Mouse (Mus musculus) neural tube, embryonic 15.5 days (tissue): ENCODE results near the gene Rgs9. TPM values are rescaled to one million over a fixed set of nuclear protein-coding genes. Genes with fewer than 3 reads are reported as not detected.

Experiments used
- ATAC-seq: fragments of 200-750 bp; cut with Nextera tagmentation; 2 replicates; pipeline ENCODE4 v1.8.0; 2017; ENCODE audit warnings: mild to moderate bottlenecking, moderate TSS enrichment, moderate library complexity; ENCODE audit not compliant: low FRiP score
- H3K27ac ChIP-seq: fragments of 300-500 bp; sonication (generic); replicated peaks from 2 replicates; pipeline ENCODE4 v1.5.1; 2015; ENCODE audit warnings: mild to moderate bottlenecking, inconsistent platforms
- H3K27me3 ChIP-seq: fragments of 300-500 bp; sonication (generic); replicated peaks from 2 replicates; pipeline ENCODE4 v1.6.1; 2015; ENCODE audit warnings: inconsistent platforms
- H3K36me3 ChIP-seq: fragments of 300-500 bp; sonication (generic); 2 replicates; pipeline ENCODE4 v1.6.1; 2015; ENCODE audit warnings: inconsistent platforms
- H3K4me1 ChIP-seq: fragments of 300-500 bp; sonication (generic); 2 replicates; pipeline ENCODE4 v1.6.1; 2015; ENCODE audit warnings: inconsistent platforms
- H3K4me2 ChIP-seq: fragments of 300-500 bp; sonication (generic); 2 replicates; pipeline ENCODE4 v1.6.1; 2015; ENCODE audit warnings: inconsistent platforms, mild to moderate bottlenecking, moderate library complexity
- H3K4me3 ChIP-seq: fragments of 300-500 bp; sonication (generic); replicated peaks from 2 replicates; pipeline ENCODE4 v1.5.1; 2015; ENCODE audit warnings: mild to moderate bottlenecking, inconsistent platforms
- H3K9ac ChIP-seq: fragments of 300-500 bp; sonication (generic); replicated peaks from 2 replicates; pipeline ENCODE4 v1.6.1; 2015; ENCODE audit warnings: mild to moderate bottlenecking, inconsistent platforms
- H3K9me3 ChIP-seq: fragments of 300-500 bp; sonication (generic); replicated peaks from 2 replicates; pipeline ENCODE4 v1.6.1; 2016; ENCODE audit warnings: inconsistent platforms
- WGBS: fragments of 180-500 bp; shearing (Covaris S2); methylation state at CpG from one replicate; pipeline ENCODE4 v1.1.7; 2015; ENCODE audit warnings: mixed read lengths; 5-methylcytosine and 5-hydroxymethylcytosine counted together
- polyA plus RNA-seq: library from polyadenylated mRNA; unstranded; fragments of >200 nt; fragmentation: Nextera tagmentation; extraction: Ambion mirVana; gene quantifications from 2 replicates; pipeline ENCODE4 v1.2.1, GENCODE M21; 2015

Gene Rgs9
- polyA plus RNA-seq, 1 experiment from 2014 or later = 12.3 TPM

DNA sequence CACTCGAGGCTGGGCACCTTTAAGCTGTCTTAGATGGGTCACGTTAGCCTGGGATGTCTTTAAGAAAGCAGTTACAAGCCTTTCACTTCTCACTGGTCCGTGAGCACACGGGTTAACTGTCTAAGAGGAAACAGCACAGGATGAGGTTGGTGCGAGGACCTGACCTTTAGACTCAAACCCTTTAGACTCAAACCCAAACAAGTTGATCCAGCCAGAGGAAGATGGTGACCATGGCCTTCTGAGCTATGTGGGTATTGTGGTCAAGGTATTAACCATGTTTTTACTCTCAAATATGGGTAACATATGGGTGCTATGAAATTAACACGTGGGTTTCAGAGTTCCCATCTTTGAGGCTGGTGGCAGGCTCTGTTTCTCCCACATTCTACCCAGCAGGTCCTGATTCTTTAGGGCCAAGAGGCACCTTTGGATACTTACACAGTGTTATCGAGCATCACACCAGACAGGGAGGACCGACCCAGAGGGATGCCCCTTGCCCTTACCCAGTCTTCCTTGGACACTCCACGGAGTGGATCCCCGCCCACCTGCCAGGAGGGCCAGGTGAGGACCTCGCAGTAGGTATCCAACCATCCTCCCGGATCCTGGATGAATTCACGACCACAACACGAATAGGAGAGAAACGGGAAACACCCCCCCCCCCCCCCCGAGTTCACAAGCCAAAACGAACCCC lies 32.9 kb upstream of the Rgs9 start:
- Histone ChIP-seq H3K4me3 (peak overlapping the region; percentile 21), H3K27me3 (no peaks in the 10 kb centered on the region), H3K4me2 (peak overlapping the region; percentile 52), H3K4me1 (peaks cover 29% of the 10 kb centered on the region), H3K27ac (no peak overlapping the region), H3K36me3 (no peaks in the 10 kb centered on the region), H3K9ac (no peak overlapping the region), H3K9me3 (no peaks in the 10 kb centered on the region)
- ATAC-seq = 0 out of 2 replicates have a peak, but pooled peaks have one; percentile 18
- WGBS = 37% methylated on average over 17 of the region's 17 CpGs

- peaks cover 29% of the 10 kb centered on the region for H3K4me1 ChIP-seq
- 36% methylated on average over 4 of the region's 4 CpGs for WGBS
- H3K36me3 ChIP-seq = no peaks in the 10 kb centered on the region
- no peak overlapping the region for H3K4me2 ChIP-seq
- no peaks in the 10 kb centered on the region for H3K9me3 ChIP-seq
- H3K27ac ChIP-seq = no peak overlapping the region
- no peak overlapping the region for H3K9ac ChIP-seq
- H3K27me3 ChIP-seq = no peaks in the 10 kb centered on the region
- no peak for ATAC-seq
- H3K4me3 ChIP-seq = no peak overlapping the region
These were observed 31.4 kb upstream of the Rgs9 start for GRCm38 (mm10) chr11:109329331-109329730.

DNA sequence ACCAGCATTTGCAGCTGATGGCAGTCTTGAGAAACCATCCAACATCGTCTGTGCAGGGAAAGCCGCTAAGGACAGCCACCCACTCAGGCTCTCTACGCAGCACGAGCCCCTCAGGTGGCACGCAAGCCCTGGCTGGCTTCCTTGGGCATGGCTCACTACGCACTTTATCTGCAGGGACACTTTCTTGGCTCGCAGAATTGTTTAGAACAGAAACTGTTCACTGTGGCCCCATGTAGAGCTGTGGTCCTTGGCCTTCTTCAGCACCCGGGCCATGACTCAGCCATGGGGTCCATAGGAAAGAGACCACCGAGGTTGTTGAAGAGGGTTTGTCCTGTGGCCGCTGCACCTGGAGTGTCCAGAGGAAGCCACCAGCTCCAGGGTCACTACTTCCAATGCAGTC lies 30.0 kb upstream of the Rgs9 start:
- peak overlapping the region; percentile 33 for H3K27ac ChIP-seq
- H3K4me3 ChIP-seq = no peak overlapping the region
- H3K4me2 ChIP-seq = no peak overlapping the region
- peaks cover 29% of the 10 kb centered on the region for H3K4me1 ChIP-seq
- H3K9me3 ChIP-seq = no peaks in the 10 kb centered on the region
- H3K9ac ChIP-seq = no peak overlapping the region
- ATAC-seq = no peak
- no peaks in the 10 kb centered on the region for H3K36me3 ChIP-seq
- WGBS = 81% methylated on average over 10 of the region's 10 CpGs
- no peaks in the 10 kb centered on the region for H3K27me3 ChIP-seq

DNA sequence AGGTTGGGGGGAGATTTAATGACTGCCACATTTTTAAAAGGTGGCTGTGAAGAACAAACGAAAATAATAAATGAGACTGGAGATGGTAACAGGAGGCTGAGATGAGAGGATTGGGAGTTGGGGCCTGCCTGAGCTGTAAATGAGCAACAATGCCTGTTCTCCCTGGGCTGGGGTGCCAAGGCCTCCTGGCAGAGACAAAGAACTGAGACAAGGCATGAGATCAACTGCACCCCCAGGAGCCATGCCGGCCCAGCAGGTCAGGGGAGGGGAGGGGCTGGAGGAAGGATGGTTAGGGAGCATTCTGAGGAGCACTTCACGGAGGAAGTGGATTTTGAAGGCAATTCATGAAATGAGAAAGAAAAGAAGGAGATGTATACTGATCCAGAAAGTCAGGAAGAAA lies 29.5 kb upstream of the Rgs9 start:
- no peak for ATAC-seq
- Histone ChIP-seq H3K9me3 (no peaks in the 10 kb centered on the region), H3K27me3 (no peaks in the 10 kb centered on the region), H3K27ac (peak overlapping the region; percentile 33), H3K4me1 (peaks cover 29% of the 10 kb centered on the region), H3K36me3 (no peaks in the 10 kb centered on the region), H3K4me2 (no peak overlapping the region), H3K4me3 (no peak overlapping the region), H3K9ac (no peak overlapping the region)
- WGBS = 15% methylated on average over 3 of the region's 3 CpGs

DNA sequence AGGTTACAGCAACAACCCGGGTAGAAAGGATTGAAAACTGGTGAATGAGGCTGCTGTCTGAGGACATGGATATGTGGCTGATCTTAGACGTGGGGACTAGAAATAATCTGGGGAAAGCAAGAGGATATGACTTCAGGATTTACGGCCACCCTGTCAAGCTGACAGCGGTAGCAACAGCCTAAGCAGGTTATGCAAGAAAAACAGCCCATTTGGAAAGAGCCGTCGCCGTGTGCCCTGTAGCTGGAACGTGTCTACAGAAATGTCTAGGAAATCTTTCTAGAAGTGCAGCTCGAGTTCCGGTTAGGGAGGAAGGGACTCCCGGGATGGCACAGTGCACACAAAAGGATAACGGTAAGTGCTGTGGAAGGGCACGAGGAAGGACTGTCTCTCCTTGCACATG lies 28.3 kb upstream of the Rgs9 start:
- Histone ChIP-seq H3K36me3 (no peaks in the 10 kb centered on the region), H3K9ac (no peak overlapping the region), H3K27ac (peak overlapping the region; percentile 33; the same call in 1 of the 2 replicates), H3K9me3 (no peaks in the 10 kb centered on the region), H3K4me3 (no peak overlapping the region), H3K4me2 (no peak overlapping the region), H3K27me3 (no peaks in the 10 kb centered on the region), H3K4me1 (peaks cover 25% of the 10 kb centered on the region)
- ATAC-seq = no peak
- WGBS = 72% methylated on average over 13 of the region's 13 CpGs

GRCm38 (mm10) chr11:109320361-109320933 lies 22.5 kb upstream of the Rgs9 start:
- H3K4me1 ChIP-seq = peaks cover 8% of the 10 kb centered on the region
- H3K27ac ChIP-seq = peak overlapping the region; percentile 54
- peaks cover 1% of the 10 kb centered on the region; the same call in 1 of the 2 replicates for H3K27me3 ChIP-seq
- no peak overlapping the region for H3K9ac ChIP-seq
- WGBS = 30% methylated on average over 8 of the region's 8 CpGs
- no peak overlapping the region for H3K4me3 ChIP-seq
- no peaks in the 10 kb centered on the region for H3K36me3 ChIP-seq
- no peak overlapping the region for H3K4me2 ChIP-seq
- no peaks in the 10 kb centered on the region for H3K9me3 ChIP-seq
- peak; percentile 89 for ATAC-seq

DNA sequence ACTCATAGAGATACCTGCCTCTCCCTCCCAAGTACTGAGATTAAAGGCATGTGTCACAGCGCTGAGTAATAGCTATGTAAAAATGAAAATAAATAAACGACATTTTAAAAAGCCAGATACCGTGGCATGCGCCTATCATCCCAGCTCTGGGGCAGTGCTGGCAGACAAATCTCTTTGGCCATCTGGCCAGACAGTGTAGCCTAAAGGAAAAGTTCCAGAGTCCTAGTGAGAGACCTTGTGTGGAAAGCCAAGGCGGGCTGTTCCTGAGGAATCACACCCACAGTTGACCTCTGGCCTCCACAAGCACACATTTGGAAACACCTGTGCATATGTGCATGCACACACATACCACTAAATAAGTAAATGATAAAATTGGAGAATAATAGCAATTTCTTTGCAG lies 22.0 kb upstream of the Rgs9 start:
- peak overlapping the region; percentile 54 for H3K27ac ChIP-seq
- H3K36me3 ChIP-seq = no peaks in the 10 kb centered on the region
- 85% methylated on average over 5 of the region's 5 CpGs for WGBS
- H3K9me3 ChIP-seq = no peaks in the 10 kb centered on the region
- peaks cover 8% of the 10 kb centered on the region for H3K4me1 ChIP-seq
- no peak overlapping the region for H3K4me3 ChIP-seq
- H3K9ac ChIP-seq = no peak overlapping the region
- no peak overlapping the region for H3K4me2 ChIP-seq
- H3K27me3 ChIP-seq = peaks cover 6% of the 10 kb centered on the region
- peak; percentile 61; the same call in 1 of the 2 replicates for ATAC-seq

- no peak for ATAC-seq
- H3K4me3 ChIP-seq = no peak overlapping the region
- no peak overlapping the region for H3K4me2 ChIP-seq
- H3K27ac ChIP-seq = peak overlapping the region; percentile 54; the same call in 1 of the 2 replicates
- peaks cover 8% of the 10 kb centered on the region for H3K4me1 ChIP-seq
- peaks cover 7% of the 10 kb centered on the region for H3K27me3 ChIP-seq
- no peaks in the 10 kb centered on the region for H3K36me3 ChIP-seq
- H3K9ac ChIP-seq = no peak overlapping the region
- no peaks in the 10 kb centered on the region for H3K9me3 ChIP-seq
- WGBS = 95% methylated on average over 4 of the region's 4 CpGs
These were observed 21.5 kb upstream of the Rgs9 start for GRCm38 (mm10) chr11:109319471-109319870.

GRCm38 (mm10) chr11:109316921-109317320 lies 19.0 kb upstream of the Rgs9 start:
- no peak for ATAC-seq
- WGBS = 43% methylated on average over 4 of the region's 4 CpGs
- H3K27me3 ChIP-seq = peaks cover 11% of the 10 kb centered on the region
- H3K27ac ChIP-seq = no peak overlapping the region
- H3K9ac ChIP-seq = no peak overlapping the region
- peaks cover 14% of the 10 kb centered on the region for H3K4me1 ChIP-seq
- H3K9me3 ChIP-seq = no peaks in the 10 kb centered on the region
- H3K4me3 ChIP-seq = no peak overlapping the region
- no peaks in the 10 kb centered on the region for H3K36me3 ChIP-seq
- H3K4me2 ChIP-seq = no peak overlapping the region

DNA sequence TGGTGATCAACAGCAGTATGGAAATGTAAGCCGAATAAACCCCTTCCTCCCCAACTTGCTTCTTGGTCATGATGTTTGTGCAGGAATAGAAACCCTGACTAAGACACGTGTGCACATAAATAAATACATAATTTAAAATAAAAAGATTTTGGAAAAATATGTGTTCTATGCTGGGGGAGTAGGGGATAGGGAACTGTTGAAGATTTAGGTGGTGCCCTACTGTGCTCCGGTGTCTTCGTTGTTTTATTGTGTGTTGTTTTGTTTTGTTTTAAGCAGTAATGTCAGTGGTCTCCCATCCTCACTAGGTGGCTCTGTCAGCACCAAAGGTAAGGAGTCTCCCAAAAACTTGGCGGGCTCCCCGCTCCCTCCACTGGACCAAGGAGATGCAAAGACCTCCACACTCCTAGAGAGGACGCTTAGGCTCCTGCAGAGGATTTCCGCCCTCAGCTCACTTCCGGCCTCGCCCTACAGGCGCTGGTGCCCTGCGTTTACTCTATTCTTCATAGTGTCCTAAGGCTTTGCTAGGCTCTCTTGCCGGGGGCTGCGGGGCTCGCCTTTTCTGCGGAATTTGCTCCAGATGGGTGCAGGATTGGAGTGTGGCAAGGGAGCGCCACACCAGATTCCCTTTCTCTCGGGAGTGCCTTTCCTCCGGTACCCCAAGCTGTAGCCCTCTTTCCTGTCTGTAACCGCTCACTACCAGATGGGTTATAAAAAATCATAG lies 14.1 kb upstream of the Rgs9 start:
- peak; percentile 96 for ATAC-seq
- Histone ChIP-seq H3K27me3 (peaks cover 11% of the 10 kb centered on the region), H3K9me3 (no peaks in the 10 kb centered on the region), H3K4me1 (peaks cover 6% of the 10 kb centered on the region), H3K9ac (peak overlapping the region; percentile 79), H3K36me3 (no peaks in the 10 kb centered on the region), H3K4me3 (peak overlapping the region; percentile 55), H3K4me2 (peak overlapping the region; percentile 63), H3K27ac (peak overlapping the region; percentile 86)
- WGBS = 13% methylated on average over 20 of the region's 20 CpGs

- H3K4me2 ChIP-seq = no peak overlapping the region
- no peaks in the 10 kb centered on the region for H3K9me3 ChIP-seq
- WGBS = 62% methylated on average over 5 of the region's 5 CpGs
- no peak overlapping the region for H3K9ac ChIP-seq
- H3K4me1 ChIP-seq = no peaks in the 10 kb centered on the region
- no peaks in the 10 kb centered on the region for H3K27me3 ChIP-seq
- no peak for ATAC-seq
- H3K36me3 ChIP-seq = no peaks in the 10 kb centered on the region
- no peak overlapping the region for H3K4me3 ChIP-seq
- no peak overlapping the region for H3K27ac ChIP-seq
These were observed 7.8 kb upstream of the Rgs9 start for GRCm38 (mm10) chr11:109305680-109306079.

DNA sequence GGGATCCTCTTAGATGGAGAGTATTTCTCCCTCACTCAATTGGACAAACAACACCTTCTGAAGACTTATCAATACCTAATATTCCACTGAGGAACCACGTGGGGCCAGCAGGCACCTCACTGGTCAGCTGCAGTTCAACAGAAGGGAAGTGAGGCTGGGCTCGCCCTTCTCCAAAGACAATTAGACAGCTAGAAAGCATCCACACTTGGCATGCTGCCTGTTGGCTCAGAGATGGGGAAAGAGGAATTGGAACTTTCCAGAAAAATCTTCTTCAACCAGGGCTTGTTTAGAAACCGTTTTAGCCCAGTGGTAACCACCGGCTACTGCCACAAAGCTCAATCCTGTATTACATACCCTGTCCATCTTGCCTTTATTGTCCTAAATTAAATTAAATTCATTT lies 4.4 kb upstream of the Rgs9 start:
- H3K36me3 ChIP-seq = no peaks in the 10 kb centered on the region
- no peaks in the 10 kb centered on the region for H3K9me3 ChIP-seq
- H3K27ac ChIP-seq = no peak overlapping the region
- no peaks in the 10 kb centered on the region for H3K27me3 ChIP-seq
- ATAC-seq = no peak
- H3K4me1 ChIP-seq = peaks cover 8% of the 10 kb centered on the region
- 72% methylated on average over 4 of the region's 4 CpGs for WGBS
- no peak overlapping the region for H3K4me3 ChIP-seq
- H3K4me2 ChIP-seq = no peak overlapping the region
- no peak overlapping the region for H3K9ac ChIP-seq
